Mouse (Mus musculus): ENCODE results near the gene Gm21828.
"Not testable (repeated sequence)": the region's sequence is repeated elsewhere in the genome, so short reads cannot be mapped to it uniquely, and the experiment has no call there.

The Gm21828 gene

GRCm38 (mm10) chrY:13223828-13224227 lies at the start of gene Gm21828:
Gene Gm21828, minus strand, starts transcription at chrY:13223928.
- DNase-seq, result not testable (repeated sequence)

- DNase-seq, result not testable (repeated sequence)
Measured at GRCm38 (mm10) chrY:13252091-13252490, 28.4 kb upstream of the Gm21828 start, which contains the start of the genes Gm21440 and Gm21454. Gene Gm21440, plus strand, starts transcription at chrY:13252391. Gene Gm21454, plus strand, starts transcription at chrY:13252442.
